Mouse (Mus musculus) liver, adult 2 months (tissue): ENCODE measurements at regions not wholly inside any gene's neighbourhood (a gene's known extent, or its start where the extent isn't known, plus 50 kb on each side); places are given as distances from the start of the nearest gene placed in this dataset.

Experiments used
- DNase-seq: peaks from one replicate; pipeline ENCODE4 v3.0.0-alpha.2; 2011; ENCODE audit warnings: low read depth, low spot score; ENCODE audit errors: extremely low read depth
- H3K27ac ChIP-seq: fragments of 200-500 bp; replicated peaks from 2 replicates; pipeline ENCODE4 v1.5.1; 2012; ENCODE audit warnings: low read depth, mild to moderate bottlenecking, control low read depth, inconsistent platforms, low read length; ENCODE audit not compliant: insufficient read depth
- H3K27me3 ChIP-seq: fragments of 200-500 bp; 2 replicates; pipeline ENCODE4 v1.6.1; 2012; ENCODE audit warnings: mild to moderate bottlenecking, moderate library complexity, low read length, inconsistent platforms; ENCODE audit not compliant: control insufficient read depth, insufficient read depth
- H3K36me3 ChIP-seq: fragments of 200-500 bp; 2 replicates; pipeline ENCODE4 v1.6.1; 2012; ENCODE audit warnings: low read length, inconsistent platforms; ENCODE audit not compliant: control insufficient read depth, insufficient read depth
- H3K4me1 ChIP-seq: fragments of 200-500 bp; 2 replicates; pipeline ENCODE4 v1.6.1; 2011; ENCODE audit warnings: low read length; ENCODE audit not compliant: control insufficient read depth, insufficient read depth
- H3K4me3 ChIP-seq: fragments of 200-500 bp; 2 replicates; pipeline ENCODE4 v1.5.1; 2011; ENCODE audit warnings: low read depth, mild to moderate bottlenecking, control low read depth, low read length, moderate library complexity; ENCODE audit not compliant: insufficient read depth
- H3K79me2 ChIP-seq: fragments of 200-500 bp; 2 replicates; pipeline ENCODE4 v1.6.1; 2012; ENCODE audit warnings: inconsistent platforms, mild to moderate bottlenecking, low read length, moderate library complexity; ENCODE audit not compliant: control insufficient read depth, insufficient read depth
- H3K9ac ChIP-seq: fragments of 200-500 bp; 2 replicates; pipeline ENCODE4 v1.6.1; 2012; ENCODE audit warnings: low read depth, mild to moderate bottlenecking, control low read depth, inconsistent platforms, low read length
- CTCF ChIP-seq: fragments of 200-500 bp; IDR thresholded peaks from 2 replicates; pipeline ENCODE4 v1.5.1; 2011; ENCODE audit warnings: low read depth, low read length, control low read depth
- POLR2A ChIP-seq: fragments of 200-500 bp; IDR thresholded peaks from 2 replicates; pipeline ENCODE4 v1.6.1; 2011; ENCODE audit warnings: low read length, control low read depth; ENCODE audit not compliant: insufficient read depth; ENCODE audit errors: extremely low read depth
- WGBS: fragments of 180-500 bp; shearing (Covaris S2); methylation state at CpG from one replicate; pipeline ENCODE4 v1.1.7; 2018; 5-methylcytosine and 5-hydroxymethylcytosine counted together

DNA sequence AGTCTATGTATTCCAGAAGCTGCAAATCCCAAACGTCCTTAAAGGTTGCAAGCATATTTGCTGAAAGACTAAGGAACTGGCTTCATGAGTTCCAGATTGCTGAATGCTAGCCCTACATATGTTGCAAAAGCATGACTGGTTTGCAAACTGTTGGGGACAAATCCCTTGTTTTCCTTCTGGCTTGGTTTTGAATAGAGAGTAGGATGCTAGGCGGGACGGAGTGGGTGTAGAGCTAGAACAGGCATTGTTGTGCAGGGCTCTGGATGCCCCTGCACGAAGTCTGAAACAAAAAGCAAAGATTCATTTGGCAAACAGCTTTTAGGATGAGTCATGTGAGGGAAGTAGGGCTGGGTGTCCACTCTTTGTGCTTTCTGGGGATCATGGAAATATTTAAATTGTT is 500.9 kb upstream of the Cnksr2 start:
- 59% methylated on average over 4 of the region's 4 CpGs for WGBS
- no peak for TF ChIP-seq CTCF
- no peak for TF ChIP-seq POLR2A
- Histone ChIP-seq H3K4me3 (no peak overlapping the region), H3K27me3 (no peaks in the 10 kb centered on the region), H3K36me3 (no peaks in the 10 kb centered on the region), H3K79me2 (no peaks in the 10 kb centered on the region), H3K27ac (no peak overlapping the region), H3K4me1 (no peaks in the 10 kb centered on the region), H3K9ac (no peak overlapping the region)
- DNase-seq: no peak

DNA sequence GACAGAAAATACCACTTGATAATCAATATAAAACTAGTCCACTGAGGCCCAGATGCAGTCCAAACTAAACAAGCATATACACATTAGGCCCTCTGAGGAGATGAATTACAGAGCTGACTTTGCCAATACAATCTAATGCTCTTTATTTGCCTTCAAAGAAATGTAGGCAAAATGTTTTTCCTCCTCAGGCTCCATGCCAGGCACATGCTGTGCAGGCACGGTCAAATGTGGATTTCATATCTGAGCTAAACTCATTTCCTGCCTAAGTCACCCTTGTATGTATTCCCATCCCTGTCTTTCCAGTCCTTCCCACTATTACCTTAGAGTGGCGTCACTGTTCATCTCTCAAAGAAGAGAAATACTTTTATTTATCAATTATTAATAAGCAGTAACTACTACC is 534.8 kb upstream of the Cnksr2 start:
- Histone ChIP-seq H3K9ac (no peak overlapping the region), H3K4me1 (no peaks in the 10 kb centered on the region), H3K27ac (no peak overlapping the region), H3K36me3 (no peaks in the 10 kb centered on the region), H3K4me3 (no peak overlapping the region), H3K27me3 (no peaks in the 10 kb centered on the region), H3K79me2 (no peaks in the 10 kb centered on the region)
- TF ChIP-seq POLR2A: no peak
- no peak for TF ChIP-seq CTCF
- DNase-seq: peak; percentile 6
- WGBS: 70% methylated on average over 2 of the region's 2 CpGs

DNA sequence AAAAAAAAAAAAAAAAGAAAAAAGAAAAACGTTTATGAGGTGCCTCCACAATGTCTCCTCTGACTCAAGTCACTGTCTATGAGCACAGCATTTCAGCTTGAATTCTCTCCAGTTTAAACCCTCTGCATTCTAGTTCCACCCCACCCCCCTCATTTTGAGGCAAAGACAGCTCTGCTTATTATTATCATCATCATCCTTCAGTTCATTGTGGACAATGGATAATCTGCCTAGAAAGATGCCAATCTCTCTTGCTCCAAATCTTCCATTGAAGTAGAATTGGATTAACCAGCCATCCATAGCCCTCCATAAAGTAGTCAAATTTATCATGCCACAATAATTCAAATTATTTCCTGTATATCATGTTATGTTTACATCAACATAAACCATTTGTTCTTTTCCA is 570.0 kb upstream of the Cnksr2 start:
- Histone ChIP-seq H3K4me3 (no peak overlapping the region), H3K36me3 (no peaks in the 10 kb centered on the region), H3K79me2 (no peaks in the 10 kb centered on the region), H3K27ac (no peak overlapping the region), H3K4me1 (no peaks in the 10 kb centered on the region), H3K27me3 (no peaks in the 10 kb centered on the region), H3K9ac (no peak overlapping the region)
- WGBS: 0% methylated on average over 1 of the region's 1 CpGs
- TF ChIP-seq CTCF: no peak
- no peak for TF ChIP-seq POLR2A
- DNase-seq: no peak

DNA sequence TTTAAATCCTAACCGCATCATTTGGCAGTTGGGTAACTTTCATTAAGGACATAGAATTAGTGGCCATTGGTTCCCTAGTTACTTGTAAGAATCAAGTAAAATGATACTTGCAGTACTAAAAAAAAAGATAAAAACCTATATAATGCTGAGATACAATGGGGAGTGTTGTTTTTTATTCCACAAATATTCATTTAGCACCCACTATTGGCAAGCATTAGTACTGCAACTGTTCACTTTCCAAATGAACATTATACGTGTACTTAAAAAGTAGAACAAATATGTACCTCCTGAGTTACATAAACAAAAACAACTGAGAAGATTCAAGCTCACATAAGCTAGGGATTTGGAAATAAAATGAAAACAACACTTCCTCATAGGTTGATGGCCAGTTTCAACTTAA is 570.5 kb upstream of the Cnksr2 start:
- Histone ChIP-seq H3K27me3 (no peaks in the 10 kb centered on the region), H3K4me3 (no peak overlapping the region), H3K4me1 (no peaks in the 10 kb centered on the region), H3K27ac (no peak overlapping the region), H3K9ac (no peak overlapping the region), H3K79me2 (no peaks in the 10 kb centered on the region), H3K36me3 (no peaks in the 10 kb centered on the region)
- TF ChIP-seq CTCF (no peak), POLR2A (no peak)
- no peak for DNase-seq
- 68% methylated on average over 2 of the region's 2 CpGs for WGBS

DNA sequence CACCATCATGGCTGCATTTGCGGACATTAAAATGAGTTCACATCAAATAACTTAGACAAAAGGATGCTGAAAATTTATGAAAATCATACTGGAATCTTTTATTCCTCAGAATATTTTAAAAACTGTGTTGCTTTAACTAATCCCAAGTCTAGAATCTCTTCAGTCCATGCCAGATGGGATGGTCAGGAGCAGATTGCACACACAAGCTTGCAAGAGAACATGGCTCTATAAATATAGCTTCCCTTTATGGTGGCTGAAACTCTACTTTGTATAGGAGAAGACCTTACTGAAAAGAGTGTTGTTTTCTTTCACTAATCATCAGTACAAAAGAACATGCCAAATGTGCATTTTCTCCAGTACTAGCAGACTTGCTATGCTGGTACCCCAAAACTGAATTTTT is 570.9 kb upstream of the Cnksr2 start:
- H3K4me1 ChIP-seq: no peaks in the 10 kb centered on the region
- H3K36me3 ChIP-seq: no peaks in the 10 kb centered on the region
- no peaks in the 10 kb centered on the region for H3K79me2 ChIP-seq
- no peaks in the 10 kb centered on the region for H3K27me3 ChIP-seq
- 95% methylated on average over 1 of the region's 1 CpGs for WGBS
- TF ChIP-seq POLR2A (no peak), CTCF (no peak)
- no peak overlapping the region for H3K4me3 ChIP-seq
- no peak for DNase-seq
- no peak overlapping the region for H3K9ac ChIP-seq
- H3K27ac ChIP-seq: no peak overlapping the region

DNA sequence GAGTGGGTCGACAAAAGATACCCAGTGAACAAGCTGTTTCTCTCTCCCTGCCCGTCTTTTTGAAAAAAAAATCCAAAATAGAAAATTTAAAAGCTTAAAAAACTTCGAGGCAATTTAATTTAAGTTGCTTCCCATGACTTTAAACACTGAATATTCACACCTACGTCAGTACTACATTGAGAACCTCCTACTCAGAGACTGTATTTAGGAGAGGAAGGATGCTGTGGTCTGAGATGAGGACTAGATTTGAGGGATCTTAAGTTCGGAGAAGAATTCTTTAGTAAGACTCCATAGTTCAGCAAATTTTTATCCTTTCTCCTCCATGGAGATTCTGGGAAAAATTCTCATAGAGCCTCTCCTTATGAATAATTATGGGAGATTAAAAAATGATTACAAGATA is 571.4 kb upstream of the Cnksr2 start:
- H3K4me1 ChIP-seq: no peaks in the 10 kb centered on the region
- H3K4me3 ChIP-seq: no peak overlapping the region
- 49% methylated on average over 5 of the region's 5 CpGs for WGBS
- TF ChIP-seq CTCF (no peak), POLR2A (no peak)
- no peak for DNase-seq
- H3K9ac ChIP-seq: no peak overlapping the region
- H3K79me2 ChIP-seq: no peaks in the 10 kb centered on the region
- no peaks in the 10 kb centered on the region for H3K36me3 ChIP-seq
- no peak overlapping the region for H3K27ac ChIP-seq
- no peaks in the 10 kb centered on the region for H3K27me3 ChIP-seq
